Mouse (Mus musculus): ENCODE results near the gene Hyal1. TPM values are rescaled to one million over a fixed set of nuclear protein-coding genes. Genes with fewer than 3 reads are reported as not detected.
A peak's percentile ranks its signal among the peaks of the same experiment; 100 is the strongest.

Gene Hyal1
- 3.2 and 4.2 TPM in 2 replicates for polyA plus RNA-seq (2015; fragmentation: Nextera tagmentation; extraction: Ambion mirVana)

DNA sequence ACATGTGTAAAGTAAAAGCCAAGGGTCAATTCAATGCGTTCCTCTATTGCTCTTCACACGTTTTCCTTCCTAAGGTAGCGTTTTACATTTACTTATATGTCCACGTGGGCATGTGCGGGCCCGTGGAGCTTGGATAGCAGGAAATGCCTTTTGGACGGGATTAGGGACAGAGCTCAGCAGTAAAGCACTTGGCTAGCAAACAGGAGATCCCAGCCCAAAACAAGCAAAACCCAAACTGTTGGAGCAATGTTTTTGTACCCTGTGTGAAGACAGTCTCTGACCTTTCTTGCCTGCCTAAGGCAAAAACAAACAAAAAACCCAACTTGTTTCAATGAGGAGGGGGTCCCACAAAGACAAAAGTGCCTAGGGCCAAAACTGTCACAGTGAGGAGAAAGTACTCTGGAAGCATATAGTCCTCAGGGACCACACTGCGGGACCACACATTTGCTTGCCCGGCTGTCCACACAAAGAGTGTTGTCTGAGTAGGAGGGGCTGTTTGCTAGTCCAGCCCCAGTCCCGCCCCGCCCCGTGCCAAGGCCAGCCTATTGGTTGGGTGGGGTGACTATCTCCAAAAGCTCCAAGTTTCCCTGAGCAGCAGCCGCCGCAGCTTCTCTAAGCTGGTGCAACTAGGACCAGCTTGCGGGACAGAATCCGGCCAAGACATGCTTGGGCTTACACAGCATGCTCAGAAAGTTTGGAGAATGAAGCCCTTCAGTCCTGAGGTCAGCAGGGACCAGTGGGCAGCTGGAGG, at the start of gene Hyal1:
TSS of gene Hyal1 (plus strand) at position 571 of the 751 bp plus-strand sequence.
- Histone ChIP-seq H3K4me1 (replicated peaks) (peaks cover 89% of the 10 kb centered on the region), H3K9ac (peak within 1 kb of the TSS; percentile 58), H3K4me3 (replicated peaks) (peak within 1 kb of the TSS; percentile 55), H3K36me3 (replicated peaks) (peaks cover 29% of the 10 kb centered on the region), H3K9me3 (replicated peaks) (no peaks in the 10 kb centered on the region), H3K4me2 (peak within 1 kb of the TSS; percentile 76), H3K27ac (replicated peaks) (peak within 1 kb of the TSS; percentile 84), H3K27me3 (no peaks in the 10 kb centered on the region)
- WGBS (ENCODE audit: insufficient replicate concordance) = 24% methylated on average over 16 of the region's 16 CpGs
- ATAC-seq (ENCODE audit: insufficient read depth) = peak; percentile 65

DNA sequence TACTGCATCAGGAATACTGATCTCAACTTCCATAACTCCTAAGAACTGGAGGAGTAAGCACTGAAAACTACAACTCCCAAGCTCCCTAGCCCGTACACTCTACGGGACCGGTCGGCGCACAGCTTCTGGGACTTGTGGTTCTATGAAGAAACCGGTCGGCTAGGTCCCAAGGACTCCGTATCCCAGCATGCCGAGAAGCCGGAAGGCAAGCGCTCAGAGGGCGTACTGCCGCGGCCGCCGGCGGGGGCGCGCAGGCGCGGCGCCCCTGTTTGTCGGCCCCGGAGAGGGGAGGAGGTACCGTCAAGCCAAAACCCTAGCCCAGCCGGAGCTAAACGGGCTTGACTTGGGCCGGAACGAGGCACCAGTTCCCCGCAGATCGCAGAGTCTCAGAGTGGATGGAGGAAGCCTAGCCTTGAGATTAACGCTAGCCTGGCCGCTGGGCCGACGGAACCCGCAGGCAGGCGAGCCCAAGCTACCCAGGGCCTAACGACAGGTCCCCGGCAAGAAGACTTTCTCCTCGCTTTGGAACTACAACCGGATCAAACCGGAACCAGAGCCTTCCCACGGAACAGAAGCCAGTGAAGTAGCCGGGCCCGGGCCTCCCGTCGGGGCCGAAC, 42.8 kb upstream of the Hyal1 start, which contains the start of gene Tmem115:
TSS of gene Tmem115 (plus strand) at position 155 of the 617 bp plus-strand sequence.
- H3K9me3 ChIP-seq (replicated peaks) = no peaks in the 10 kb centered on the region
- ATAC-seq (ENCODE audit: insufficient read depth) = peak; percentile 94
- peak within 1 kb of the TSS; percentile 87 for H3K27ac ChIP-seq (replicated peaks)
- peaks cover 24% of the 10 kb centered on the region for H3K36me3 ChIP-seq (replicated peaks)
- H3K4me3 ChIP-seq (replicated peaks) = peak within 1 kb of the TSS; percentile 74
- H3K9ac ChIP-seq = peak within 1 kb of the TSS; percentile 85
- peak within 1 kb of the TSS; percentile 95 for H3K4me2 ChIP-seq
- WGBS (ENCODE audit: insufficient replicate concordance) = under 1% methylated on average over 48 of the region's 48 CpGs
- peaks cover 40% of the 10 kb centered on the region for H3K4me1 ChIP-seq (replicated peaks)
- peaks cover 2% of the 10 kb centered on the region for H3K27me3 ChIP-seq

DNA sequence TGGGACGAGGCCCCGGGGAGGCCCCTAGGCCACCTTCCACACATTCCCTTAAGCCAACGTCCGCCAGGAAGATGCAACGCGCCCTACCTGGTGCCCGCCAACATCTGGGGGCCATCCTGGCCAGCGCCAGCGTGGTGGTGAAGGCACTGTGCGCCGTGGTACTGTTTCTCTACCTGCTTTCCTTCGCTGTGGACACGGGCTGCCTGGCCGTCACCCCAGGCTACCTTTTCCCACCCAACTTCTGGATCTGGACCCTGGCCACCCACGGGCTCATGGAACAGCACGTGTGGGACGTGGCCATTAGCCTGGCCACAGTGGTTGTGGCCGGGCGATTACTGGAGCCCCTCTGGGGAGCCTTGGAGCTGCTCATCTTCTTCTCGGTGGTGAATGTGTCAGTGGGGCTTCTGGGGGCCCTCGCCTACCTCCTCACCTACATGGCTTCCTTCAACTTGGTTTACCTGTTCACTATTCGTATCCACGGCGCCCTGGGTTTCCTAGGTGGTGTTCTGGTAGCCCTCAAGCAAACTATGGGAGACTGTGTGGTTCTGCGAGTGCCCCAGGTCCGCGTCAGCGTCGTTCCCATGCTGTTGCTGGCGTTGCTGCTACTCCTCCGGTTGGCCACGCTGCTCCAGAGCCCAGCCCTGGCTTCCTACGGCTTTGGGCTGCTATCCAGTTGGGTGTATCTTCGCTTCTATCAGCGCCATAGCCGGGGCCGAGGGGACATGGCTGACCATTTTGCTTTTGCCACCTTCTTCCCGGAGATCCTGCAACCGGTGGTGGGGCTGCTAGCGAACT, 42.1 kb upstream of the Hyal1 start:
- Histone ChIP-seq H3K27me3 (no peaks in the 10 kb centered on the region; the same call in none of the 2 replicates), H3K36me3 (replicated peaks) (peaks cover 31% of the 10 kb centered on the region), H3K27ac (replicated peaks) (peak overlapping the region; percentile 87), H3K9me3 (replicated peaks) (no peaks in the 10 kb centered on the region), H3K4me1 (replicated peaks) (peaks cover 40% of the 10 kb centered on the region), H3K9ac (peak overlapping the region; percentile 85), H3K4me2 (peak overlapping the region; percentile 95), H3K4me3 (replicated peaks) (peak overlapping the region; percentile 74)
- WGBS (ENCODE audit: insufficient replicate concordance) = under 1% methylated on average over 40 of the region's 40 CpGs
- peak; percentile 47 for ATAC-seq (ENCODE audit: insufficient read depth)

DNA sequence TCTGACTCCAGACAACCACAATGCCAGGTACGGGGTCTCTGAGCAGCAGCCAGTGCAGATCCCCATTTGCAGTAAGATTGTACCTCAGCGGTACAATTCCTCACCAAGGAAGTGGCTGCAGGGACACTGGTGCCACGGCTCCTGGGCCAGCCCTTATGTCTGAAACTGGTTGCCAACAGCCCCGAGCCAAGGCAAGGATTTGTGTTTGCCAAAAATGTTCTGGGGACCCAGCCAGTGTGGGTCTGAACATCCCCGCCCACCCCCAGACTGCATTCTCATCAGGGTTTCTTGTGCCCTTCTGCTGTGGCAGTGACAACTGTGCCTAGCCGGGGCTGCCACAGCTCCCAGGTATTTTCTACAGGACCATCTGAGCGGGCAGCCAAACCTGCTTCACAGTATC, 38.5 kb upstream of the Hyal1 start:
- no peak overlapping the region for H3K27ac ChIP-seq (replicated peaks)
- H3K27me3 ChIP-seq = no peaks in the 10 kb centered on the region
- H3K9me3 ChIP-seq (replicated peaks) = no peaks in the 10 kb centered on the region
- H3K4me2 ChIP-seq = no peak overlapping the region
- peaks cover 63% of the 10 kb centered on the region for H3K4me1 ChIP-seq (replicated peaks)
- peaks cover 38% of the 10 kb centered on the region for H3K36me3 ChIP-seq (replicated peaks)
- ATAC-seq (ENCODE audit: insufficient read depth) = no peak
- WGBS (ENCODE audit: insufficient replicate concordance) = 86% methylated on average over 7 of the region's 7 CpGs
- no peak overlapping the region for H3K9ac ChIP-seq
- no peak overlapping the region for H3K4me3 ChIP-seq (replicated peaks)

DNA sequence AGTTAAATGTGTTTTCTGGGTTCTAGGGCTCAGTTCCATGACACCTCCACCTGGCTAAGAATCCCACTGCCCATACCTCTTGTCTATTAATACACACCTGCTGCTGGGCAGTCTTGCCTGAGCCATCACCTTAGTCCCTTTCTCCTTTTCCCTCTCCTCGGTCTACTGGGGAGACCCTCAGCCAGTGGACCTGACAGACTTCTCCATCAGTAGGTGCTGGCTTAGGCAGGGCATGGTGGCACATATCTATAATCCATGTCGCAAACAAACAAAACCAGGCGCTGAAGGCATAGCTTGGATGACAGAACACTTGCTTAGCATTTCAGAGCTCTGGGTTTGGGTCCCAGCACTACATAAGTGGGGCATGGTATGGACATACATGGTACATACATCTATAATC, 38.0 kb upstream of the Hyal1 start:
- ATAC-seq (ENCODE audit: insufficient read depth) = no peak
- H3K27me3 ChIP-seq = no peaks in the 10 kb centered on the region
- H3K4me3 ChIP-seq (replicated peaks) = no peak overlapping the region
- H3K9me3 ChIP-seq (replicated peaks) = no peaks in the 10 kb centered on the region
- H3K27ac ChIP-seq (replicated peaks) = no peak overlapping the region
- H3K4me1 ChIP-seq (replicated peaks) = peaks cover 61% of the 10 kb centered on the region
- 79% methylated on average over 3 of the region's 3 CpGs for WGBS (ENCODE audit: insufficient replicate concordance)
- no peak overlapping the region for H3K4me2 ChIP-seq
- H3K9ac ChIP-seq = no peak overlapping the region
- peaks cover 41% of the 10 kb centered on the region for H3K36me3 ChIP-seq (replicated peaks)

DNA sequence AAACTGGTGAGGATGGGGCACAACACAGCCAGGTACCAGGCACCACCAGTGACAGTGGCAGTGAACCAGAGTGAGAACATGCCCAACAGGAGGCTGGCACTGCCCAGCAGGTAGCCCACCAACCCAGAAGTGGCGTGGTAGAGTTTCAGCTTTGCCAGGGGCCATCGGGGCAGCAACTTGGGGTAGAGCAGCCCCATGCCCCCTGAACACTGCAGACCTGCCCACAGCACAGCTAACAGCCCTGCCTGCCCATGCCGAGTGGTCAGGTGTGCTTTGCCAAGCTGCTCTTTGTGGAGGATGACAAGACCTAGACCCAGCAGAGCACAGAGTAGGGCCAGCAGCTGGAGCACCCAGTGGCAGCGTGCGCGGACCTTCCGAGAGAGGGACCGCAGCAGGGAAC, 36.8 kb upstream of the Hyal1 start:
- Histone ChIP-seq H3K4me1 (replicated peaks) (peaks cover 55% of the 10 kb centered on the region), H3K27ac (replicated peaks) (no peak overlapping the region), H3K27me3 (no peaks in the 10 kb centered on the region), H3K9me3 (replicated peaks) (no peaks in the 10 kb centered on the region), H3K4me3 (replicated peaks) (no peak overlapping the region), H3K36me3 (replicated peaks) (peaks cover 52% of the 10 kb centered on the region), H3K9ac (no peak overlapping the region), H3K4me2 (no peak overlapping the region)
- ATAC-seq (ENCODE audit: insufficient read depth) = no peak
- 94% methylated on average over 8 of the region's 8 CpGs for WGBS (ENCODE audit: insufficient replicate concordance)

DNA sequence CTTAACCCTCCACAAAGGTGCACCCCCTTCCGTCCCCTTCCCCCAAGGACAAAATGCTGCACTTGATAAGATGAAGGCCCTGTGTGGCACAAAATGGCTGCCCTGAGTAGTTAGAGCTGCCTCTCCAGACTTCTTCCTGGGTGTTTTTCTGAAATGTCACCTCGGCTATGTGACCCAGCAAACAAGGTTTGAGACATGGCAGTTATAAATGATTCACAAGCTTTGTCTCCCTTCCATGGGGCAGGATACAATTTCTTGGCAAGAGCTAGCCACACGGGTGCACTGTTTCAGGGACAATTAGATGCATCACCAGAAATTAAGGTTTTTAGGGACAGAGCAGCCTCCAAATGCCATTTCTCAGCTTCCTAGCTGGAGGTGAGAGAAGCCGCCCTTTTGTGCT, 36.3 kb upstream of the Hyal1 start:
- no peak for ATAC-seq (ENCODE audit: insufficient read depth)
- 57% methylated on average over 4 of the region's 4 CpGs for WGBS (ENCODE audit: insufficient replicate concordance)
- peaks cover 53% of the 10 kb centered on the region for H3K4me1 ChIP-seq (replicated peaks)
- no peak overlapping the region for H3K4me2 ChIP-seq
- H3K27me3 ChIP-seq = no peaks in the 10 kb centered on the region
- H3K27ac ChIP-seq (replicated peaks) = no peak overlapping the region
- H3K9me3 ChIP-seq (replicated peaks) = no peaks in the 10 kb centered on the region
- peaks cover 56% of the 10 kb centered on the region for H3K36me3 ChIP-seq (replicated peaks)
- H3K9ac ChIP-seq = no peak overlapping the region
- H3K4me3 ChIP-seq (replicated peaks) = no peak overlapping the region

DNA sequence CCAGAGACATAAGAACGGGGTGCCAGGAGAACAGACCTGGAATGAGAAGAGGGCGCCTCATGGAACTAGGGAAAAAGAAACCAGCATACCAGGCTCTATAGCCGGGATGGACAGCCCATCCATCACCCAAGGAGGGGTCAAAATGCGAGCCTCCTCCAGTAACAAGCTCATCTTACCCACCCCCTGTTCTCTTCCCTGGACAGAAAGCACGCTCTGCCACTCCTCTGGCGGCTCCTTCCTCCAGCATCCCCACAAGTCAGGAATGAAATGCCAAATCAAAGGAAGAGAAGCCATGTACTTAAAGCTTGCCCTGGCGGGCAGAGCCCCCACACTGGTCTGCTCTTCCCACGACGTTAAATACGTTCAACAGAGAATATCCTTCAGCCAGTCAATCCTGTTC, 35.7 kb upstream of the Hyal1 start:
- Histone ChIP-seq H3K4me2 (peak overlapping the region; percentile 93), H3K36me3 (replicated peaks) (peaks cover 56% of the 10 kb centered on the region), H3K4me3 (replicated peaks) (peak overlapping the region; percentile 81), H3K9ac (peak overlapping the region; percentile 65; the same call in 1 of the 2 replicates), H3K27me3 (no peaks in the 10 kb centered on the region), H3K27ac (replicated peaks) (peak overlapping the region; percentile 29; the same call in 1 of the 2 replicates), H3K9me3 (replicated peaks) (no peaks in the 10 kb centered on the region), H3K4me1 (replicated peaks) (peaks cover 51% of the 10 kb centered on the region)
- WGBS (ENCODE audit: insufficient replicate concordance) = 42% methylated on average over 10 of the region's 10 CpGs
- no peak for ATAC-seq (ENCODE audit: insufficient read depth)

DNA sequence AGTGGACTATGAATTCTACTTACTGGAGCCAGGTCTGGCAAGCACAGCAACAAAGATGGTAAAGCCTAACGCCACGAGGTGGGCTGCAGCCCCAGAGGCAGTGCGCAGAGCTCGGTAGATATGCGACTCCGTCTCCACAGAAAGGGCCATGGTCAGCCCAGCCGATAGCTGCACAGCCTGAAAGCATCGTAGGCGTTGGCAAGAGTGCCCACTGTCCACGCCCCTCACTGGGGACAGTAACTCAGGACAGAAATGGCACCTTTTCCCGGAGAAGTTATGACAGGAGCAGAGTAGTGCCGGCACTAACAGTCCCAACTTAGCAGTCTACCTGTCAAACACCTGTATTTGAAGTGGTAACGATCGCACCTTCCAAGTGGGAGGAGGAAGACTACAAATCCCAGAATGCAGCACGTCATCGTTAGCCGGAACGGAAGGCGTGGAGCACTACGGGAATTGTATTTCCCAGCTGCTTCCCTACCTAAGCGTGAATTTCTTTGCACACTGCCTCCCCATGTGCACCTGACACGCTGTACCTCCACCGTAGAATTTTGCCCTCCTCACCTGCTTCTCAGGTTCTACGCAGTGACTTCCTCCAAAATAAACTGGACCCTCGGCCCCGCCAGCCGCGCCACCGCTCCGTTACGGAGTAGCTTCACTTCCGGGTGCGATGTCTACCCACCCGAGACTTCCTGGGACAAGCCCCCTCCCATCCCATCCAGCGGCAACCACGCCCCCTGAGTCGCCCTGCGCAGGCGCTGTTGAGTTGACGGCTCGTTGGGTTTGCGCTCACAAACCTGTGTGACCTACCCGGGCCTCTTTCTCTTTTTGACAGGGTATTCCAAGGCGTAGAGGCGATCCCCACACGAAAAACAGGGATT, 35.0 kb upstream of the Hyal1 start, which contains the start of the genes Cyb561d2 and Nprl2:
TSS of gene Cyb561d2 (minus strand) at position 720 of the 878 bp plus-strand sequence.
TSS of gene Nprl2 (plus strand) at position 753 of the 878 bp plus-strand sequence.
- Histone ChIP-seq H3K4me3 (replicated peaks) (peak within 1 kb of the TSS; percentile 81), H3K4me1 (replicated peaks) (peaks cover 51% of the 10 kb centered on the region), H3K9me3 (replicated peaks) (no peaks in the 10 kb centered on the region), H3K36me3 (replicated peaks) (peaks cover 53% of the 10 kb centered on the region), H3K4me2 (peak within 1 kb of the TSS; percentile 93), H3K9ac (peak within 1 kb of the TSS; percentile 65), H3K27me3 (no peaks in the 10 kb centered on the region), H3K27ac (replicated peaks) (peak within 1 kb of the TSS; percentile 86)
- WGBS (ENCODE audit: insufficient replicate concordance) = under 1% methylated on average over 46 of the region's 46 CpGs
- peak; percentile 79 for ATAC-seq (ENCODE audit: insufficient read depth)

DNA sequence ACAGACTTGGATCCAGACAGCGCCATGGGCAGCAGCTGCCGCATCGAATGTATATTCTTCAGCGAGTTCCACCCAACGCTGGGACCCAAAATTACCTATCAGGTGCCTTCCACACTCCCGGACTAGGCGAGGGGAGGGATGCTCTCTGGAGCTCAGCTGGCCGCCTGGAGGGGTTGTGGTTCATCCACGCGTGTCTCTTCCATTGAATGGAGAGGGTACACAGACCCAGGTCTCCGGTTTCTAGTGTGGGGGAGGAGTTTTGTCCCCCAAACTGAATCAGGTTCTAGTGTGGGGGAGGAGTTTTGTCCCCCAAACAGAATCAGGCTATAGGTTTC, 34.4 kb upstream of the Hyal1 start:
- H3K4me2 ChIP-seq = peak overlapping the region; percentile 93
- no peaks in the 10 kb centered on the region for H3K9me3 ChIP-seq (replicated peaks)
- peak overlapping the region; percentile 65 for H3K9ac ChIP-seq
- peaks cover 47% of the 10 kb centered on the region for H3K36me3 ChIP-seq (replicated peaks)
- peak; percentile 14; the same call in 1 of the 2 replicates for ATAC-seq (ENCODE audit: insufficient read depth)
- no peaks in the 10 kb centered on the region; the same call in 1 of the 2 replicates for H3K27me3 ChIP-seq
- H3K4me3 ChIP-seq (replicated peaks) = peak overlapping the region; percentile 81
- peak overlapping the region; percentile 86 for H3K27ac ChIP-seq (replicated peaks)
- H3K4me1 ChIP-seq (replicated peaks) = peaks cover 51% of the 10 kb centered on the region
- WGBS (ENCODE audit: insufficient replicate concordance) = under 1% methylated on average over 11 of the region's 11 CpGs
